In the genomic region with DNA sequence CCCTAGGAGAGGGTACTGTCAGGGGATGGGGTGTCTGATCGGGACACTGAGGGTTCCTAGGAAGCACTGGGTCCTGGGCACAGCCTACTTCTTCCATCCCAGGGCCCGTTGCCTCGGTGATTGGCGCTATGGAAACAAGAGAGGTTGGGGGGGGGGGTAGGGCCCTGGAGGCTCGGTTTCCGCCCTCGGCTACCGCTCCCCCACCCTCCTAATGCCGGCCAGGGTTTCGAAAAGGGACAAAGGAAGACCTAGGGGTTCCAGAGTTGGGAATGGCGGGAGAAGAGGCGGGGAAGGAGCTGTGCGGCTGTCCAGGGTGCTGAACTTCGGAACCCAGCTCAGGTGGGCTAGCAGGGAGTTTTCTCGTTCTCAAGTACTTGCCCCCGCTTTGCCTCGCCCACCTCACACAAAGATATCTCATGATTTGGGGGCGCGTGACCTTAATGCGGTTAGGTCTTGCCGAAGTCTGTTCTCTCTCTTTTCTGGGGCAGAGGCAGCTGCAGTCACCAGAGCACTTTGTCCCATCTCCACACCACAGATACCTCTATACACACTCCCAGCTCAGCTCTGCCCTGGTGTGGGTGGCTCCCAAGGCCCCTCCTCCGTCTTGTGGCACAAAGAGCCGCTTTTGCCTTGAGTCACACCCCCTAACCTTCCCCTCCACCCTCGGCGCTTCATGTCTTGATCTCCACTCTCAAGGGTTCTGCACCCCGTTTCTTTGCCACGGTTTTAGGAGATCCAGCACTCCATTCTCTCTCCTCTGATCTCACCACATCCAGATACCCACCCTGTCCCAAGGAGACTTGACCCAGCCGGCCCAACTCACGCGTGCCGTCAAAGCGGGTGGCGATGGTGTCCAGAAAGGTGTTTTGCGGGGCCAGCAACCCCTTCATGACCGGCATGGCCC, we compare ENCODE assay signal across 8 mouse cellular contexts. TPM values are rescaled to one million over a fixed set of nuclear protein-coding genes. Genes with fewer than 3 reads are reported as not detected.
DNase-seq lines count a peak whose midpoint lies in the region; ATAC-seq lines count a peak whose summit lies in the region.
"Had no signal": no experiment of that assay in that cellular context is flagged by ENCODE, and none has a peak within 500 bp of the region (broad histone marks: within the 10 kb centered on the region; RNA-seq: fewer than 3 reads in every experiment).

No protein-coding gene starts in this region.

- H3K9me3 ChIP-seq in embryonic facial prominence, embryonic 12.5 days = no peaks in the 10 kb centered on the region
- no peaks in the 10 kb centered on the region for H3K9me3 ChIP-seq in hindbrain, embryonic 15.5 days
- H3K9me3 ChIP-seq in liver, embryonic 16.5 days (replicated peaks; ENCODE audit: control insufficient read depth, low read length) = no peaks in the 10 kb centered on the region
- no peaks in the 10 kb centered on the region for H3K9me3 ChIP-seq in neural tube, embryonic 14.5 days (ENCODE audit: control insufficient read depth, low read length)

- no peak; the same call in 1 of the 2 replicates for ATAC-seq in embryonic facial prominence, embryonic 12.5 days (ENCODE audit: insufficient number of reproducible peaks, insufficient read depth, low FRiP score, low TSS enrichment)
- ATAC-seq in hindbrain, embryonic 15.5 days (ENCODE audit: low FRiP score, low read depth) = peak; percentile 39; the same call in 1 of the 2 replicates
- ATAC-seq in liver, embryonic 16.5 days (ENCODE audit: low read depth) = no peak; the same call in 1 of the 2 replicates
- peak; percentile 50 for ATAC-seq in neural tube, embryonic 14.5 days (ENCODE audit: low read depth)

- H3K4me3 ChIP-seq in embryonic facial prominence, embryonic 12.5 days = peak overlapping the region; percentile 32
- H3K4me3 ChIP-seq in hindbrain, embryonic 15.5 days = peak overlapping the region; percentile 71
- peak overlapping the region; percentile 47 for H3K4me3 ChIP-seq in liver, embryonic 16.5 days (ENCODE audit: low read depth, low read length)
- H3K4me3 ChIP-seq in neural tube, embryonic 14.5 days (ENCODE audit: low read depth, low read length) = peak overlapping the region; percentile 56
- H3K4me3 ChIP-seq: heart, adult 2 months had no signal

- no peak overlapping the region; the same call in 1 of the 2 replicates for H3K9ac ChIP-seq in embryonic facial prominence, embryonic 12.5 days
- peak overlapping the region; percentile 77 for H3K9ac ChIP-seq in hindbrain, embryonic 15.5 days
- H3K9ac ChIP-seq in liver, embryonic 16.5 days (ENCODE audit: low read depth, low read length) = no peak overlapping the region
- peak overlapping the region; percentile 58 for H3K9ac ChIP-seq in neural tube, embryonic 14.5 days (replicated peaks; ENCODE audit: low read depth, low read length)

- no peak overlapping the region for H3K27ac ChIP-seq in embryonic facial prominence, embryonic 12.5 days
- H3K27ac ChIP-seq in hindbrain, embryonic 15.5 days (replicated peaks) = peak overlapping the region; percentile 75
- H3K27ac ChIP-seq in liver, embryonic 16.5 days (ENCODE audit: low read length) = no peak overlapping the region
- H3K27ac ChIP-seq in neural tube, embryonic 14.5 days (ENCODE audit: low read depth, low read length) = 0 out of 2 replicates have a peak overlapping the region, but pooled peaks have one; percentile 28
- H3K27ac ChIP-seq: heart, adult 2 months had no signal

- peaks cover 12% of the 10 kb centered on the region for H3K4me1 ChIP-seq in embryonic facial prominence, embryonic 12.5 days
- H3K4me1 ChIP-seq in hindbrain, embryonic 15.5 days (replicated peaks) = peaks cover 35% of the 10 kb centered on the region
- peaks cover 16% of the 10 kb centered on the region for H3K4me1 ChIP-seq in liver, embryonic 16.5 days (ENCODE audit: control insufficient read depth, low read depth, low read length)
- no peaks in the 10 kb centered on the region for H3K4me1 ChIP-seq in neural tube, embryonic 14.5 days (ENCODE audit: control insufficient read depth, insufficient read depth, low read length)

- H3K27me3 ChIP-seq in embryonic facial prominence, embryonic 12.5 days = peaks cover 54% of the 10 kb centered on the region
- no peaks in the 10 kb centered on the region for H3K27me3 ChIP-seq in hindbrain, embryonic 15.5 days
- peaks cover 48% of the 10 kb centered on the region for H3K27me3 ChIP-seq in liver, embryonic 16.5 days (ENCODE audit: control insufficient read depth, insufficient read depth, low read depth, low read length)
- H3K27me3 ChIP-seq in neural tube, embryonic 14.5 days (ENCODE audit: control insufficient read depth, insufficient read depth, low read length) = peaks cover 8% of the 10 kb centered on the region; the same call in 1 of the 2 replicates

- H3K36me3 ChIP-seq in embryonic facial prominence, embryonic 12.5 days = no peaks in the 10 kb centered on the region
- peaks cover 9% of the 10 kb centered on the region; the same call in 1 of the 2 replicates for H3K36me3 ChIP-seq in hindbrain, embryonic 15.5 days
- no peaks in the 10 kb centered on the region for H3K36me3 ChIP-seq in liver, embryonic 16.5 days (ENCODE audit: control insufficient read depth, insufficient read depth)
- no peaks in the 10 kb centered on the region for H3K36me3 ChIP-seq in neural tube, embryonic 14.5 days (ENCODE audit: control insufficient read depth, insufficient read depth, low read length)

- peak; percentile 66 for DNase-seq in CD4-positive helper T cell, adult 2 months (ENCODE audit: low read depth, low spot score)
- DNase-seq in ES-CJ7 (ENCODE audit: low read depth, low spot score) = peak; percentile 80
- DNase-seq in frontal cortex, adult 2 months (ENCODE audit: extremely low spot score in 1 of 2, low spot score in 1 of 2) = no peak

- 2% methylated on average over 35 of the region's 35 CpGs for WGBS in embryonic facial prominence, embryonic 12.5 days
- 1% methylated on average over 35 of the region's 35 CpGs for WGBS in hindbrain, embryonic 15.5 days
- 3% methylated on average over 35 of the region's 35 CpGs for WGBS in liver, embryonic 16.5 days (ENCODE audit: insufficient replicate concordance)
- WGBS in neural tube, embryonic 14.5 days = 1% methylated on average over 35 of the region's 35 CpGs

- peak overlapping the region; percentile 58 for H3K4me2 ChIP-seq in embryonic facial prominence, embryonic 12.5 days (replicated peaks)
- H3K4me2 ChIP-seq in hindbrain, embryonic 15.5 days = peak overlapping the region; percentile 63
- H3K4me2 ChIP-seq in liver, embryonic 16.5 days (ENCODE audit: low read depth, low read length) = peak overlapping the region; percentile 63
- peak overlapping the region; percentile 62 for H3K4me2 ChIP-seq in neural tube, embryonic 14.5 days (ENCODE audit: low read depth, low read length)

RNA-seq across cellular contexts. Expression of gene Kcnh4, which starts 0.8 kb away (rescaled TPM):
- 0.46 and 0.55 TPM in 2 replicates for polyA plus RNA-seq in embryonic facial prominence, embryonic 12.5 days (2016; fragmentation: Nextera tagmentation; extraction: Ambion mirVana)
- polyA plus RNA-seq in hindbrain, embryonic 15.5 days (2015; fragmentation: Nextera tagmentation; extraction: Ambion mirVana) = 8.8 and 10.3 TPM in 2 replicates
- polyA plus RNA-seq in liver, embryonic 16.5 days (2015; fragmentation: Nextera tagmentation; extraction: Ambion mirVana) = not detected in 2 replicates
- 6.4 and 10.1 TPM in 2 replicates for polyA plus RNA-seq in neural tube, embryonic 14.5 days (2014; fragmentation: Nextera tagmentation; extraction: Ambion mirVana)
- 15.8 and 19.2 TPM in 2 replicates for polyA plus RNA-seq in frontal cortex, adult 2 months (2012; rRNA removed)

RNA-seq across cellular contexts. Expression of gene Hcrt, which starts 3.8 kb away (rescaled TPM):
- not detected in 2 replicates for polyA plus RNA-seq in embryonic facial prominence, embryonic 12.5 days (2016; fragmentation: Nextera tagmentation; extraction: Ambion mirVana)
- 0.38 and 1.3 TPM in 2 replicates for polyA plus RNA-seq in hindbrain, embryonic 15.5 days (2015; fragmentation: Nextera tagmentation; extraction: Ambion mirVana)
- polyA plus RNA-seq in liver, embryonic 16.5 days (2015; fragmentation: Nextera tagmentation; extraction: Ambion mirVana) = not detected in 2 replicates
- 0.51 TPM in 1 of 2 replicates, not detected in the other for polyA plus RNA-seq in neural tube, embryonic 14.5 days (2014; fragmentation: Nextera tagmentation; extraction: Ambion mirVana)
- 0.50 and 0.62 TPM in 2 replicates for polyA plus RNA-seq in frontal cortex, adult 2 months (2012; rRNA removed)
- polyA plus RNA-seq: heart, adult 2 months had no signal

RNA-seq across cellular contexts. Expression of gene Ghdc, which starts 11.8 kb away (rescaled TPM):
- 5.9 and 6.3 TPM in 2 replicates for polyA plus RNA-seq in embryonic facial prominence, embryonic 12.5 days (2016; fragmentation: Nextera tagmentation; extraction: Ambion mirVana)
- 7.4 and 8.4 TPM in 2 replicates for polyA plus RNA-seq in hindbrain, embryonic 15.5 days (2015; fragmentation: Nextera tagmentation; extraction: Ambion mirVana)
- 1.6 and 2.1 TPM in 2 replicates for polyA plus RNA-seq in liver, embryonic 16.5 days (2015; fragmentation: Nextera tagmentation; extraction: Ambion mirVana)
- polyA plus RNA-seq in neural tube, embryonic 14.5 days (2014; fragmentation: Nextera tagmentation; extraction: Ambion mirVana) = 3.3 and 4.5 TPM in 2 replicates
- polyA plus RNA-seq in frontal cortex, adult 2 months (2012; rRNA removed) = 7.7 and 9.3 TPM in 2 replicates

RNA-seq across cellular contexts. Expression of gene Rab5c, which starts 20.9 kb away (rescaled TPM):
- 18.9 and 26.1 TPM in 2 replicates for polyA plus RNA-seq in embryonic facial prominence, embryonic 12.5 days (2016; fragmentation: Nextera tagmentation; extraction: Ambion mirVana)
- 42.0 and 42.4 TPM in 2 replicates for polyA plus RNA-seq in hindbrain, embryonic 15.5 days (2015; fragmentation: Nextera tagmentation; extraction: Ambion mirVana)
- 21.9 and 22.6 TPM in 2 replicates for polyA plus RNA-seq in liver, embryonic 16.5 days (2015; fragmentation: Nextera tagmentation; extraction: Ambion mirVana)
- 59.7 and 82.7 TPM in 2 replicates for polyA plus RNA-seq in neural tube, embryonic 14.5 days (2014; fragmentation: Nextera tagmentation; extraction: Ambion mirVana)
- 205 and 221 TPM in 2 replicates for polyA plus RNA-seq in frontal cortex, adult 2 months (2012; rRNA removed)

RNA-seq across cellular contexts. Expression of gene Hspb9, which starts 45.3 kb away (rescaled TPM):
- 0.33 TPM in 1 of 2 replicates, not detected in the other for polyA plus RNA-seq in embryonic facial prominence, embryonic 12.5 days (2016; fragmentation: Nextera tagmentation; extraction: Ambion mirVana)
- polyA plus RNA-seq in hindbrain, embryonic 15.5 days (2015; fragmentation: Nextera tagmentation; extraction: Ambion mirVana) = 0.25 and 0.35 TPM in 2 replicates
- polyA plus RNA-seq in liver, embryonic 16.5 days (2015; fragmentation: Nextera tagmentation; extraction: Ambion mirVana) = 0.24 TPM in 1 of 2 replicates, not detected in the other
- not detected in 2 replicates for polyA plus RNA-seq in neural tube, embryonic 14.5 days (2014; fragmentation: Nextera tagmentation; extraction: Ambion mirVana)
- polyA plus RNA-seq in frontal cortex, adult 2 months (2012; rRNA removed) = not detected in 2 replicates

Comparison
In these comparisons a context has a peak if more than half of its experiments do, and no peak if none do; other contexts are left out.
1. DNase-seq: peak in CD4-positive helper T cell, adult 2 months (single experiment) and ES-CJ7 (single experiment); none in frontal cortex, adult 2 months (0 of 2).
2. ATAC-seq: peak in hindbrain, embryonic 15.5 days (single experiment) and neural tube, embryonic 14.5 days (single experiment); none in embryonic facial prominence, embryonic 12.5 days (single experiment) and liver, embryonic 16.5 days (single experiment).
3. H3K27ac ChIP-seq: peak in hindbrain, embryonic 15.5 days (single experiment) and neural tube, embryonic 14.5 days (single experiment); none in embryonic facial prominence, embryonic 12.5 days (single experiment) and liver, embryonic 16.5 days (single experiment).
4. H3K9ac ChIP-seq: peak in hindbrain, embryonic 15.5 days (single experiment) and neural tube, embryonic 14.5 days (single experiment); none in embryonic facial prominence, embryonic 12.5 days (single experiment) and liver, embryonic 16.5 days (single experiment).
5. Peak in every context shown above with its lines, with median percentiles within 50 percentile points of each other: H3K4me2 ChIP-seq and H3K4me3 ChIP-seq.